Mouse (Mus musculus) CD4-positive, CD25-positive, alpha-beta regulatory T cell, adult 9 weeks (primary cell): Measurements from ENCODE around the gene Gm9112. TPM values are rescaled to one million over a fixed set of nuclear protein-coding genes. Genes with fewer than 3 reads are reported as not detected.

Experiments
- polyA plus RNA-seq: library from polyadenylated mRNA; unstranded; fragments of 100-300 nt; shearing (Covaris generic); gene quantifications from one replicate; pipeline ENCODE4 v1.2.1, GENCODE M21; 2017

The Gm9112 gene
- not detected for polyA plus RNA-seq

GRCm38 (mm10) chrX:102707535-102707934, at the start of gene Gm9112, which contains the start of gene Dmrtc1b:
Gene Gm9112 (minus strand): TSS chrX:102707635.
Gene Dmrtc1b (plus strand): TSS chrX:102707865.

GRCm38 (mm10) chrX:102686872-102687271, 20.6 kb downstream of the Gm9112 start, which contains the start of gene Gm3880:
Gene Gm3880 (minus strand): TSS chrX:102686972.

Other genes starting within 250 kb of the Gm9112 start
- gene Hdac8, start 202.3 kb downstream of the Gm9112 start, polyA plus RNA-seq, result 27.1 TPM
- gene Phka1, start 63.4 kb downstream of the Gm9112 start, polyA plus RNA-seq, result 0.07 TPM
- gene Gm3880, start 20.7 kb downstream of the Gm9112 start, polyA plus RNA-seq, result not detected
- not detected for gene Dmrtc1b, start 230 bp upstream of the Gm9112 start, polyA plus RNA-seq
- gene Dmrtc1c1, start 95.3 kb upstream of the Gm9112 start, polyA plus RNA-seq, result not detected
- not detected for gene Dmrtc1c2, start 147.0 kb upstream of the Gm9112 start, polyA plus RNA-seq
- gene 1700031F05Rik, start 160.3 kb upstream of the Gm9112 start, polyA plus RNA-seq, result not detected
- not detected for gene Dmrtc1a, start 201.1 kb upstream of the Gm9112 start, polyA plus RNA-seq
- not detected for gene 1700011M02Rik, start 201.3 kb upstream of the Gm9112 start, polyA plus RNA-seq
- not detected for gene 1700018G05Rik, start 220.7 kb upstream of the Gm9112 start, polyA plus RNA-seq